Mouse (Mus musculus) CH12.LX (cell line): ENCODE results near the gene Agpat2. TPM values are rescaled to one million over a fixed set of nuclear protein-coding genes. Genes with fewer than 3 reads are reported as not detected.

Experiments used
- DNase-seq: peaks from one replicate; pipeline ENCODE4 v3.0.0-alpha.2; 2013; ENCODE audit errors: extremely low read depth
- H3K27ac ChIP-seq: 2 replicates; pipeline ENCODE4 v1.5.1; 2012; ENCODE audit warnings: low read depth, mild to moderate bottlenecking, control low read depth, moderate library complexity; ENCODE audit not compliant: insufficient read depth
- H3K27me3 ChIP-seq: replicated peaks from 2 replicates; pipeline ENCODE3; 2012; ENCODE audit warnings: inconsistent platforms
- H3K36me3 ChIP-seq, 2 experiments: replicated peaks in 1 of 2; 2 replicates each; pipeline versions ENCODE3 to v1.6.1; 2012; ENCODE audit warnings: inconsistent platforms in 1 of 2, low read length in 1 of 2, mild to moderate bottlenecking in 1 of 2, mixed read lengths in 1 of 2, moderate library complexity in 1 of 2; ENCODE audit not compliant: control insufficient read depth in 1 of 2, insufficient read depth in 1 of 2
- H3K4me1 ChIP-seq, 2 experiments: 2 replicates each; pipeline ENCODE4 v1.6.1; 2012; ENCODE audit warnings: inconsistent platforms in 1 of 2, moderate library complexity in 1 of 2; ENCODE audit not compliant: insufficient read depth in 2 of 2, control insufficient read depth in 1 of 2
- H3K4me2 ChIP-seq: 2 replicates; pipeline ENCODE4 v1.6.1; 2012; ENCODE audit warnings: low read depth, mild to moderate bottlenecking, control low read depth; ENCODE audit not compliant: poor library complexity, insufficient read depth, severe bottlenecking
- H3K4me3 ChIP-seq, 3 experiments: fragments of 150-350 bp in 1 of 3; sonication (generic) in 1 of 3; replicated peaks in 1 of 3; 2 replicates each; pipeline versions ENCODE3 to v1.5.1; 2011 to 2012; ENCODE audit warnings: low read depth in 2 of 3, low read length in 2 of 3, mild to moderate bottlenecking in 2 of 3, moderate library complexity in 2 of 3, control low read depth in 1 of 3, improper control_type of control experiment in 1 of 3, inconsistent platforms in 1 of 3, mixed read lengths in 1 of 3; ENCODE audit not compliant: poor library complexity in 1 of 3
- H3K79me2 ChIP-seq: replicated peaks from 2 replicates; pipeline ENCODE4 v1.6.1; 2012; ENCODE audit warnings: mild to moderate bottlenecking, moderate library complexity; ENCODE audit not compliant: control insufficient read depth, poor library complexity, insufficient read depth, severe bottlenecking; ENCODE audit errors: extremely low read depth
- H3K9ac ChIP-seq: 2 replicates; pipeline ENCODE4 v1.6.1; 2012; ENCODE audit warnings: low read depth, mild to moderate bottlenecking, control low read depth, moderate library complexity; ENCODE audit not compliant: insufficient read depth
- H3K9me3 ChIP-seq: replicated peaks from 2 replicates; pipeline ENCODE3; 2012; ENCODE audit warnings: low read length, inconsistent platforms, mixed read lengths
- BHLHE40 ChIP-seq: IDR thresholded peaks from 2 replicates; pipeline ENCODE4 v1.6.1; 2011; ENCODE audit warnings: mild to moderate bottlenecking, low read depth, low read length, improper control_type of control experiment
- CHD1 ChIP-seq: IDR thresholded peaks from 2 replicates; pipeline ENCODE4 v1.6.1; 2012; ENCODE audit warnings: low read depth, low read length, improper control_type of control experiment, inconsistent platforms
- CTCF ChIP-seq, 2 experiments: IDR thresholded peaks in 1 of 2; conservative IDR thresholded peaks in 1 of 2; 2 replicates each; pipeline ENCODE4 v1.5.1; 2011 to 2012; ENCODE audit warnings: low read depth in 2 of 2, low read length in 2 of 2, improper control_type of control experiment in 1 of 2, inconsistent platforms in 1 of 2, mild to moderate bottlenecking in 1 of 2, moderate library complexity in 1 of 2
- ELF1 ChIP-seq: IDR thresholded peaks from 2 replicates; pipeline ENCODE4 v1.6.1; 2014; ENCODE audit warnings: low read depth, mild to moderate bottlenecking, inconsistent platforms, low read length, improper control_type of control experiment
- ETS1 ChIP-seq: conservative IDR thresholded peaks from 2 replicates; pipeline ENCODE4 v1.6.1; 2012; ENCODE audit warnings: low read depth, mild to moderate bottlenecking, inconsistent platforms, low read length, improper control_type of control experiment, moderate library complexity
- GABPA ChIP-seq: IDR thresholded peaks from 2 replicates; pipeline ENCODE4 v1.6.1; 2012; ENCODE audit warnings: low read depth, low read length, improper control_type of control experiment, inconsistent platforms; ENCODE audit not compliant: insufficient replicate concordance
- HCFC1 ChIP-seq: IDR thresholded peaks from 2 replicates; pipeline ENCODE4 v1.6.1; 2012; ENCODE audit warnings: low read depth, mild to moderate bottlenecking, inconsistent platforms, low read length, improper control_type of control experiment
- IRF4 ChIP-seq: IDR thresholded peaks from 2 replicates; pipeline ENCODE4 v1.6.1; 2014; ENCODE audit warnings: low read depth, mild to moderate bottlenecking, inconsistent platforms, low read length, improper control_type of control experiment
- MAFK ChIP-seq: IDR thresholded peaks from 2 replicates; pipeline ENCODE4 v1.6.1; 2011; ENCODE audit warnings: low read length, improper control_type of control experiment; ENCODE audit not compliant: insufficient replicate concordance
- MAX ChIP-seq: IDR thresholded peaks from 2 replicates; pipeline ENCODE4 v1.6.1; 2011; ENCODE audit warnings: low read length, improper control_type of control experiment
- MXI1 ChIP-seq: IDR thresholded peaks from 2 replicates; pipeline ENCODE4 v1.6.1; 2011; ENCODE audit warnings: mild to moderate bottlenecking, low read depth, low read length, improper control_type of control experiment
- MYC ChIP-seq: IDR thresholded peaks from 2 replicates; pipeline ENCODE4 v1.6.1; 2011; ENCODE audit warnings: low read depth, mild to moderate bottlenecking, improper control_type of control experiment, low read length
- NRF1 ChIP-seq: IDR thresholded peaks from 2 replicates; pipeline ENCODE4 v1.6.1; 2014; ENCODE audit warnings: low read depth, mild to moderate bottlenecking, inconsistent platforms, low read length, improper control_type of control experiment, moderate library complexity
- RAD21 ChIP-seq: IDR thresholded peaks from 2 replicates; pipeline ENCODE4 v1.6.1; 2011; ENCODE audit warnings: low read depth, mild to moderate bottlenecking, low read length, improper control_type of control experiment, moderate library complexity
- SMC3 ChIP-seq: IDR thresholded peaks from 2 replicates; pipeline ENCODE4 v1.6.1; 2011; ENCODE audit warnings: low read depth, low read length, improper control_type of control experiment
- TBP ChIP-seq: conservative IDR thresholded peaks from 2 replicates; pipeline ENCODE4 v1.6.1; 2011; ENCODE audit warnings: low read depth, low read length, improper control_type of control experiment
- UBTF ChIP-seq: IDR thresholded peaks from 2 replicates; pipeline ENCODE4 v1.6.1; 2012; ENCODE audit warnings: low read depth, mild to moderate bottlenecking, inconsistent platforms, low read length, improper control_type of control experiment, moderate library complexity
- USF2 ChIP-seq: conservative IDR thresholded peaks from 2 replicates; pipeline ENCODE4 v1.6.1; 2011; ENCODE audit warnings: low read depth, low read length, improper control_type of control experiment
- ZKSCAN1 ChIP-seq: IDR thresholded peaks from 2 replicates; pipeline ENCODE4 v1.6.1; 2012; ENCODE audit warnings: low read depth, inconsistent platforms, low read length, improper control_type of control experiment, borderline replicate concordance
- ZNF384 ChIP-seq: IDR thresholded peaks from 2 replicates; pipeline ENCODE4 v1.6.1; 2012; ENCODE audit warnings: low read depth, low read length, improper control_type of control experiment, inconsistent platforms
- dilution Hi-C: fragments of 300-500 bp; cut with MboI; formaldehyde crosslinking; loops from 2 replicates; pipeline ENCODE4 v1.14.3; 2020; ENCODE audit warnings: low sequenced_read_pairs; ENCODE audit not compliant: extremely low pct_unique_long_range_greater_than_20kb, extremely low pct_ligation_motif_present
- in situ Hi-C: fragments of 300-500 bp; cut with MboI; formaldehyde crosslinking; loops from 3 replicates; pipeline ENCODE4 v1.14.3; 2019; ENCODE audit warnings: low sequenced_read_pairs, low pct_ligation_motif_present, low pct_unique_long_range_greater_than_20kb, mixed read lengths
- polyA plus RNA-seq: library from polyadenylated mRNA; unstranded; fragments of >175 nt; gene quantifications from 2 replicates; pipeline ENCODE4 v1.2.1, GENCODE M21; 2012; ENCODE audit warnings: low read depth; ENCODE audit not compliant: insufficient read length
- total RNA-seq, 2 experiments: library from RNA; depleted of rRNA; stranded (reverse); fragments of 300-350 nt in 1 of 2; fragments of >200 nt in 1 of 2; gene quantifications; 2 replicates each; pipeline ENCODE4 v1.2.3; 2012 to 2014

The Agpat2 gene
- total and polyA plus RNA-seq, 3 experiments, result 8.6 to 14.2 (median 9.5) TPM

DNA sequence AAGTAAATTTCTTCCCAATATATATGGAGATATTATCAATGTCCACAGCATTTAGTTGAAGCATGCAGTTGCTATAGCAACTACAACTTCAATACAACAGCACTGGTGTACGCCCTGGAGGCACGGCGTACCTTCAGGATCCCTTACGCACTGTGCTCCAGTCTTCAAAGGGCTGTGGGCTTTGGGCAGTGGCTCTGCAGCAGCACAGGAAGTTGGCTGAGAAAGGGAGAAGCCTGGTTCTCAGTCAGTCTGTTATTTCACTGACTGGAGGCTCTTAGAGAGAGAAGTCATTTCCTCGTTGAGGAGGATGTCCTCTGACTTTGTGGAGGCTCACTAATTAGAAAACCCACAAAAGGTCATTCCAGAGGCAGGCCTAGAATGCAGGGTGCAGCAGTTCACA is 18.8 kb upstream of the Agpat2 start:
- Histone ChIP-seq H3K9ac (no peak overlapping the region), H3K4me1 (no peaks in the 10 kb centered on the region), H3K36me3 (no peaks in the 10 kb centered on the region), H3K79me2 (no peaks in the 10 kb centered on the region), H3K4me3 (no peak overlapping the region), H3K27ac (no peak overlapping the region), H3K4me2 (no peak overlapping the region), H3K9me3 (no peaks in the 10 kb centered on the region), H3K27me3 (peaks cover 28% of the 10 kb centered on the region)
- in situ Hi-C loops, result no loop called here
- DNase-seq, result no peak
- dilution Hi-C loops, result no loop called here
- TF ChIP-seq MAFK (no peak), NRF1 (no peak), HCFC1 (no peak), USF2 (no peak), CHD1 (no peak), MYC (no peak), ETS1 (no peak), CTCF (conservative IDR thresholded peaks at IDR 0.05 in 1 of 2, IDR thresholded peaks at IDR 0.05 in 1 of 2; ENCODE audit: low read depth in 2 of 2, low read length in 2 of 2) (no peak), MAX (no peak), GABPA (no peak), TBP (no peak), RAD21 (no peak), SMC3 (no peak), ZNF384 (no peak), BHLHE40 (no peak), MXI1 (no peak), ZKSCAN1 (no peak), UBTF (no peak), ELF1 (no peak)

DNA sequence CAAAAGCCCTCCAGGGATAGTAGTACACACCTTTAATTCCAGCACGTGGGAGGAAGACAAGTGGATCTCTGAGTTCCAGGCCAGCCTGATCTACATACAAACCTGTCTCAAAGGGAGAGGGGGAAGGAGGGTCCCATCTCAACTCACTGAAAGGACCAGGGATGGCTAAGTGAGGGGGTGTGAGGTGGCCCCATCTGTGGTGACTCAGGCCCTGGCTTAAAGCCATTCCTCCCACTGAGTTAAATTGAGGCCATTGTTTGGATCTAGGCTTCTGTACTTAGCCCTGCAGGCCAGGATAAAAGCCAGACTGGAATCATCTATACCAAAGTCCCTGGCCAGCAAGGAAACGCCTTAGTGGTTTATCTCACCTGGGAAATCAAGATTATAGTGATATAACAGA is 17.0 kb upstream of the Agpat2 start:
- no peaks in the 10 kb centered on the region for H3K4me1 ChIP-seq
- H3K9me3 ChIP-seq, result peaks cover 3% of the 10 kb centered on the region
- no peaks in the 10 kb centered on the region for H3K79me2 ChIP-seq
- no peak for DNase-seq
- H3K36me3 ChIP-seq, result no peaks in the 10 kb centered on the region
- in situ Hi-C loops, result no loop called here
- no peak overlapping the region for H3K4me2 ChIP-seq
- H3K9ac ChIP-seq, result no peak overlapping the region
- no peak overlapping the region for H3K27ac ChIP-seq
- peaks cover 38% of the 10 kb centered on the region for H3K27me3 ChIP-seq
- no peak for TF ChIP-seq IRF4
- TF ChIP-seq ELF1, result no peak
- TF ChIP-seq ZNF384, result no peak
- dilution Hi-C loops, result no loop called here
- no peak overlapping the region for H3K4me3 ChIP-seq
